Mouse (Mus musculus): ENCODE measurements around the gene Klc1. TPM values are rescaled to one million over a fixed set of nuclear protein-coding genes. Genes with fewer than 3 reads are reported as not detected.

Gene Klc1
- polyA plus RNA-seq, 1 experiment from 2014 or later: 598 TPM

GRCm38 (mm10) chr12:111845953-111846352, 87.3 kb downstream of the Klc1 start:
- Histone ChIP-seq H3K27ac (ENCODE audit: low read depth, low read length) (no peak overlapping the region), H3K4me2 (ENCODE audit: low read depth, low read length) (no peak overlapping the region), H3K36me3 (ENCODE audit: control insufficient read depth, insufficient read depth, low read length) (no peaks in the 10 kb centered on the region), H3K27me3 (ENCODE audit: control insufficient read depth, insufficient read depth, low read length) (no peaks in the 10 kb centered on the region), H3K9me3 (ENCODE audit: control insufficient read depth, low read length) (no peaks in the 10 kb centered on the region), H3K4me3 (ENCODE audit: low read depth, low read length) (no peak overlapping the region), H3K9ac (replicated peaks; ENCODE audit: low read depth, low read length) (no peak overlapping the region), H3K4me1 (ENCODE audit: control insufficient read depth, insufficient read depth, low read length) (no peaks in the 10 kb centered on the region)
- WGBS: 91% methylated on average over 4 of the region's 4 CpGs
- ATAC-seq (ENCODE audit: low read depth): no peak

DNA sequence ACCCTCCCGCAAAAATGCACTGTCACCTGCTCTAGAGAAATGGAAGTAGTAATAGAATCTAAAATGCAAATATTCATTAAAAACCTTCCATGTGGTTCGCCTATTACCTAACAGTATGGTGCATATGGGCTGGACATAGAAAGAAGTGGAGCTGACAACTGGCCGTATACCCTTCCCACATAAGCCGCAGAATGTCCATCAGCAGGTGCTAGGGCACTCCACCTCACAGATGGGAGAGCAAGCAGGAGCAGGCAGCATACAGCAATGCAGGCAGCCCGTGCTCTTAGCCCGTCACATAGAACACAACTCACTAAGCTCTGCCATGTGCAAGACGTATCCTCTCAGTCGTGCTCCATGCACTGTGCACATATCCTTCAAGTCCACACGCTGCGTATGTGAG, 88.2 kb downstream of the Klc1 start:
- 91% methylated on average over 10 of the region's 10 CpGs for WGBS
- no peak for ATAC-seq (ENCODE audit: low read depth)

DNA sequence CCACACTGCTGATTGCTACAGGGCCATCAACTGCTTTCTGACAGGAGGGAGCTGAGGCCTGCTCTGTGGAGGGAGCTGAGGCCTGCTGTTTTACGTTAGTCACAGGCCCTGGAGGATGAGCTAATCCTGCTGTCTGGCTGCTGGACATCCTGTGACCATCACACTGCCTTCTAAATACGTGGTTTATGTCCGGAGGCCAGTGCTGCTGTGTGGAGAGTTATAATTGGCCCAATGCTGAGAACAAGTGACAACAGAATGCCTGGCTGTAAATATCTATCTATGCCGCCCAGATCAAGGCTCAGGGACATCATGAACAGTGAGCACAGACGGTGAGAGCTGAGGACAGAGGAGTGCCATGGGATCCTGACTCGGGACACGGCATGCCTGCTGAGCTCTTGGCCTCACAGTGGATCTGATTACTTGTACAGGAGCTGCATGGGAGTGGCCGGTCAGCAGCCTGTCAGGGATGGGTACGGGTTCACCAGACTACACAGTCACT, 89.7 kb downstream of the Klc1 start:
- no peaks in the 10 kb centered on the region for H3K4me1 ChIP-seq (ENCODE audit: control insufficient read depth, insufficient read depth, low read length)
- WGBS: 72% methylated on average over 9 of the region's 9 CpGs

More for the DNA sequence above, 88.2 kb downstream of the Klc1 start:
- Histone ChIP-seq H3K27ac (ENCODE audit: low read depth, low read length) (no peak overlapping the region), H3K4me1 (ENCODE audit: control insufficient read depth, insufficient read depth, low read length) (no peaks in the 10 kb centered on the region), H3K4me3 (ENCODE audit: low read depth, low read length) (no peak overlapping the region), H3K9me3 (ENCODE audit: control insufficient read depth, low read length) (no peaks in the 10 kb centered on the region), H3K4me2 (ENCODE audit: low read depth, low read length) (no peak overlapping the region), H3K9ac (replicated peaks; ENCODE audit: low read depth, low read length) (no peak overlapping the region), H3K27me3 (ENCODE audit: control insufficient read depth, insufficient read depth, low read length) (no peaks in the 10 kb centered on the region), H3K36me3 (ENCODE audit: control insufficient read depth, insufficient read depth, low read length) (no peaks in the 10 kb centered on the region)

GRCm38 (mm10) chr12:111851235-111851634, 92.6 kb downstream of the Klc1 start:
- WGBS: 62% methylated on average over 2 of the region's 2 CpGs
- no peak for ATAC-seq (ENCODE audit: low read depth)

More for the DNA sequence above, 89.7 kb downstream of the Klc1 start:
- Histone ChIP-seq H3K4me2 (ENCODE audit: low read depth, low read length) (no peak overlapping the region), H3K27me3 (ENCODE audit: control insufficient read depth, insufficient read depth, low read length) (no peaks in the 10 kb centered on the region), H3K9ac (replicated peaks; ENCODE audit: low read depth, low read length) (no peak overlapping the region), H3K36me3 (ENCODE audit: control insufficient read depth, insufficient read depth, low read length) (no peaks in the 10 kb centered on the region), H3K4me3 (ENCODE audit: low read depth, low read length) (no peak overlapping the region), H3K9me3 (ENCODE audit: control insufficient read depth, low read length) (no peaks in the 10 kb centered on the region), H3K27ac (ENCODE audit: low read depth, low read length) (no peak overlapping the region)
- ATAC-seq (ENCODE audit: low read depth): no peak

DNA sequence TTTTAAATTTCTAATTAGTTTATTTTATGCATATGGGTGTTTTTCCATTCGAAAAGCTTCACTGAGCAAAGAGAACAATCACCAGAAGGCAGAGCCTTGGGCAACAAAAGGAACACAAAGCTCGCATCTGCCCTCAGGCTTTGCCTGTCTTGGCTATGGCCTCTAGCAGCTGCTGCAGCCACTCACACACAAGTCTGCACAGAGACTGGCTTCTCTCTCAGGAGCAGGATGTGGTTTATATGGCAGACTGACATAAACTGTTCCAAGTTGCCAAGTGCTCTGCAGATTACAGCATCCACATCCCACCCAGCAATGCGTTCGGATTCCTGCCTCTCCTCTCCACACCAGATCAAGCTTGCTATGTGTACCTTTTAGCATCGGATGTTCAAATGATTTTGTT, 93.1 kb downstream of the Klc1 start:
- Histone ChIP-seq H3K4me3 (ENCODE audit: low read depth, low read length) (no peak overlapping the region), H3K9me3 (ENCODE audit: control insufficient read depth, low read length) (no peaks in the 10 kb centered on the region), H3K4me1 (ENCODE audit: control insufficient read depth, insufficient read depth, low read length) (no peaks in the 10 kb centered on the region), H3K4me2 (ENCODE audit: low read depth, low read length) (no peak overlapping the region), H3K27ac (ENCODE audit: low read depth, low read length) (no peak overlapping the region), H3K9ac (replicated peaks; ENCODE audit: low read depth, low read length) (no peak overlapping the region), H3K36me3 (ENCODE audit: control insufficient read depth, insufficient read depth, low read length) (no peaks in the 10 kb centered on the region), H3K27me3 (ENCODE audit: control insufficient read depth, insufficient read depth, low read length) (no peaks in the 10 kb centered on the region)
- no peak for ATAC-seq (ENCODE audit: low read depth)
- WGBS: 77% methylated on average over 5 of the region's 5 CpGs

More at GRCm38 (mm10) chr12:111851235-111851634, 92.6 kb downstream of the Klc1 start:
- no peak overlapping the region for H3K4me3 ChIP-seq (ENCODE audit: low read depth, low read length)
- H3K9me3 ChIP-seq (ENCODE audit: control insufficient read depth, low read length): no peaks in the 10 kb centered on the region
- H3K36me3 ChIP-seq (ENCODE audit: control insufficient read depth, insufficient read depth, low read length): no peaks in the 10 kb centered on the region
- H3K27me3 ChIP-seq (ENCODE audit: control insufficient read depth, insufficient read depth, low read length): no peaks in the 10 kb centered on the region
- H3K9ac ChIP-seq (replicated peaks; ENCODE audit: low read depth, low read length): no peak overlapping the region
- H3K4me2 ChIP-seq (ENCODE audit: low read depth, low read length): no peak overlapping the region
- no peaks in the 10 kb centered on the region for H3K4me1 ChIP-seq (ENCODE audit: control insufficient read depth, insufficient read depth, low read length)
- no peak overlapping the region for H3K27ac ChIP-seq (ENCODE audit: low read depth, low read length)

GRCm38 (mm10) chr12:111853011-111853436, 94.4 kb downstream of the Klc1 start:
- 71% methylated on average over 10 of the region's 10 CpGs for WGBS
- Histone ChIP-seq H3K9me3 (ENCODE audit: control insufficient read depth, low read length) (no peaks in the 10 kb centered on the region), H3K4me2 (ENCODE audit: low read depth, low read length) (no peak overlapping the region), H3K4me1 (ENCODE audit: control insufficient read depth, insufficient read depth, low read length) (no peaks in the 10 kb centered on the region), H3K36me3 (ENCODE audit: control insufficient read depth, insufficient read depth, low read length) (no peaks in the 10 kb centered on the region), H3K27ac (ENCODE audit: low read depth, low read length) (no peak overlapping the region), H3K4me3 (ENCODE audit: low read depth, low read length) (no peak overlapping the region), H3K9ac (replicated peaks; ENCODE audit: low read depth, low read length) (no peak overlapping the region), H3K27me3 (ENCODE audit: control insufficient read depth, insufficient read depth, low read length) (no peaks in the 10 kb centered on the region)
- no peak for ATAC-seq (ENCODE audit: low read depth)

GRCm38 (mm10) chr12:111853546-111853945, 94.9 kb downstream of the Klc1 start:
- Histone ChIP-seq H3K36me3 (ENCODE audit: control insufficient read depth, insufficient read depth, low read length) (no peaks in the 10 kb centered on the region), H3K4me1 (ENCODE audit: control insufficient read depth, insufficient read depth, low read length) (no peaks in the 10 kb centered on the region), H3K9ac (replicated peaks; ENCODE audit: low read depth, low read length) (no peak overlapping the region), H3K4me2 (ENCODE audit: low read depth, low read length) (no peak overlapping the region), H3K9me3 (ENCODE audit: control insufficient read depth, low read length) (no peaks in the 10 kb centered on the region), H3K27ac (ENCODE audit: low read depth, low read length) (no peak overlapping the region), H3K4me3 (ENCODE audit: low read depth, low read length) (no peak overlapping the region), H3K27me3 (ENCODE audit: control insufficient read depth, insufficient read depth, low read length) (no peaks in the 10 kb centered on the region)
- ATAC-seq (ENCODE audit: low read depth): no peak
- 62% methylated on average over 4 of the region's 4 CpGs for WGBS

DNA sequence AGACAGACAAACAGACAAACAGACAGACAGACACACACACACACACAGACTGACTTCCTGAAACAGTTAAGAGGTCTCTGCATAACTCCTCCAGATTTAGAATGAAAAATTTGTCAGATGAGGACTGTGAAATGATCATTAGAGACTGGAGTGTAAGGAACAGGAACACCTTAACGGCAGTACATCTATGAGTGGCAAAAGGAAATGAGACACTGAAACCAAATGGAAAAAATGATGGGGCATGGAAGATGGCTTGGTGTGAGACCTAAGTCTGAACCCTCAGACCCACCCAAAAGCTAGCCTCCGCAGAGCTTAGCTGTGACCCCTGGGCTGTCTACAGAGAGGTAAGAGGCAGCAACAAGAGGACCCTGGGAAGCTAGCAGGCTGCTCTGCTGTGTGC, 96.8 kb downstream of the Klc1 start:
- H3K9ac ChIP-seq (replicated peaks; ENCODE audit: low read depth, low read length): no peak overlapping the region
- WGBS: 97% methylated on average over 2 of the region's 2 CpGs
- no peak overlapping the region for H3K4me2 ChIP-seq (ENCODE audit: low read depth, low read length)
- H3K36me3 ChIP-seq (ENCODE audit: control insufficient read depth, insufficient read depth, low read length): no peaks in the 10 kb centered on the region
- H3K4me1 ChIP-seq (ENCODE audit: control insufficient read depth, insufficient read depth, low read length): no peaks in the 10 kb centered on the region
- no peak overlapping the region for H3K4me3 ChIP-seq (ENCODE audit: low read depth, low read length)
- no peaks in the 10 kb centered on the region for H3K9me3 ChIP-seq (ENCODE audit: control insufficient read depth, low read length)
- no peak for ATAC-seq (ENCODE audit: low read depth)
- H3K27ac ChIP-seq (ENCODE audit: low read depth, low read length): no peak overlapping the region
- no peaks in the 10 kb centered on the region for H3K27me3 ChIP-seq (ENCODE audit: control insufficient read depth, insufficient read depth, low read length)
